Mouse (Mus musculus) lung, adult 18-20 months (tissue): ENCODE data around the gene Calml3.

Source experiments
- DNase-seq, 2 experiments: peaks; one replicate each; pipeline ENCODE4 v3.0.0; 2022; ENCODE audit warnings: mixed read lengths in 2 of 2

The Calml3 gene

GRCm38 (mm10) chr13:3779575-3780226 is 24.4 kb downstream of the Calml3 start:
- peak; percentile 66 to 78 for DNase-seq

GRCm38 (mm10) chr13:3778591-3779364 is 25.3 kb downstream of the Calml3 start:
- DNase-seq: peak; percentile 32 to 48

- DNase-seq: no peak
Observed at GRCm38 (mm10) chr13:3777216-3777912, 26.8 kb downstream of the Calml3 start.

- DNase-seq: peak in 1 of 2 experiments; percentile 32
Observed at GRCm38 (mm10) chr13:3776446-3776845, 27.7 kb downstream of the Calml3 start.

- no peak for DNase-seq
Observed at GRCm38 (mm10) chr13:3774991-3775390, 29.1 kb downstream of the Calml3 start.

GRCm38 (mm10) chr13:3774280-3774679 is 29.8 kb downstream of the Calml3 start:
- DNase-seq: no peak

- no peak for DNase-seq
Observed at GRCm38 (mm10) chr13:3773149-3773688, 30.9 kb downstream of the Calml3 start.

GRCm38 (mm10) chr13:3771221-3771620 is 32.9 kb downstream of the Calml3 start:
- DNase-seq: no peak

- DNase-seq: peak; percentile 53 to 64
Observed at GRCm38 (mm10) chr13:3770170-3771024, 33.7 kb downstream of the Calml3 start.

GRCm38 (mm10) chr13:3769531-3769930 is 34.6 kb downstream of the Calml3 start:
- peak in 1 of 2 experiments; percentile 37 for DNase-seq

- DNase-seq: peak; percentile 55 to 64
Observed at GRCm38 (mm10) chr13:3768621-3769020, 35.5 kb downstream of the Calml3 start.

GRCm38 (mm10) chr13:3767086-3767485 is 37.0 kb downstream of the Calml3 start:
- DNase-seq: no peak

GRCm38 (mm10) chr13:3765781-3766180 is 38.3 kb downstream of the Calml3 start:
- DNase-seq: no peak

- no peak for DNase-seq
Observed at GRCm38 (mm10) chr13:3761131-3761530, 43.0 kb downstream of the Calml3 start.

- no peak for DNase-seq
Observed at GRCm38 (mm10) chr13:3758347-3758746, 45.8 kb downstream of the Calml3 start.

- DNase-seq: no peak
Observed at GRCm38 (mm10) chr13:3753291-3753690, 50.8 kb downstream of the Calml3 start.
